Mouse (Mus musculus) bone marrow, adult 2 months (tissue): ENCODE data around the gene Zfp592.

Experiments
- CTCF ChIP-seq: fragments of 200-500 bp; IDR thresholded peaks from 2 replicates; pipeline ENCODE4 v1.5.1; 2011; ENCODE audit warnings: low read length, control low read depth; ENCODE audit not compliant: control insufficient read depth, insufficient read depth
- POLR2A ChIP-seq: fragments of 200-500 bp; IDR thresholded peaks from 2 replicates; pipeline ENCODE4 v1.6.1; 2011; ENCODE audit warnings: low read depth, mild to moderate bottlenecking, control low read depth, low read length, borderline replicate concordance; ENCODE audit not compliant: control insufficient read depth

GRCm38 (mm10) chr7:81001844-81002243, 8.4 kb downstream of the Zfp592 start:
- TF ChIP-seq CTCF, result no peak
- TF ChIP-seq POLR2A, result no peak
